Mouse (Mus musculus): Measurements from ENCODE around the gene Snx25.

Gene Snx25

GRCm38 (mm10) chr8:46152064-46153031 lies at the start of gene Snx25:
Gene Snx25, minus strand, starts transcription at chr8:46152159.
- peak; percentile 97 for DNase-seq

- DNase-seq: no peak
Measured at GRCm38 (mm10) chr8:46197673-46198072, 45.7 kb upstream of the Snx25 start.

GRCm38 (mm10) chr8:46196877-46197276 lies 44.9 kb upstream of the Snx25 start:
- no peak for DNase-seq

GRCm38 (mm10) chr8:46193100-46193499 lies 41.1 kb upstream of the Snx25 start:
- DNase-seq: no peak

GRCm38 (mm10) chr8:46185361-46185760 lies 33.4 kb upstream of the Snx25 start:
- DNase-seq: peak; percentile 79

GRCm38 (mm10) chr8:46180136-46180535 lies 28.2 kb upstream of the Snx25 start:
- DNase-seq: no peak

GRCm38 (mm10) chr8:46173651-46174050 lies 21.7 kb upstream of the Snx25 start:
- no peak for DNase-seq

- DNase-seq: no peak
Measured at GRCm38 (mm10) chr8:46163870-46164190, 11.9 kb upstream of the Snx25 start.

- DNase-seq: peak; percentile 97
Measured at GRCm38 (mm10) chr8:46162953-46163869, 11.3 kb upstream of the Snx25 start.

- no peak for DNase-seq
Measured at GRCm38 (mm10) chr8:46153042-46153441, 1.1 kb upstream of the Snx25 start.

GRCm38 (mm10) chr8:46151202-46152062 lies 527 bp downstream of the Snx25 start, which contains the start of gene Cfap97:
Gene Cfap97, plus strand, starts transcription at chr8:46151771.
- peak; percentile 71 for DNase-seq

- peak; percentile 30 for DNase-seq
Measured at GRCm38 (mm10) chr8:46149782-46150181, 2.2 kb downstream of the Snx25 start.

GRCm38 (mm10) chr8:46149306-46149705 lies 2.7 kb downstream of the Snx25 start:
- DNase-seq: no peak

GRCm38 (mm10) chr8:46146173-46146572 lies 5.8 kb downstream of the Snx25 start:
- no peak for DNase-seq

- DNase-seq: no peak
Measured at GRCm38 (mm10) chr8:46143924-46144323, 8.0 kb downstream of the Snx25 start.

- no peak for DNase-seq
Measured at GRCm38 (mm10) chr8:46143470-46143869, 8.5 kb downstream of the Snx25 start.

- no peak for DNase-seq
Measured at GRCm38 (mm10) chr8:46142498-46143081, 9.4 kb downstream of the Snx25 start.

- no peak for DNase-seq
Measured at GRCm38 (mm10) chr8:46141688-46142087, 10.3 kb downstream of the Snx25 start.

- DNase-seq: no peak
Measured at GRCm38 (mm10) chr8:46140376-46141120, 11.4 kb downstream of the Snx25 start.

- no peak for DNase-seq
Measured at GRCm38 (mm10) chr8:46137843-46138596, 13.9 kb downstream of the Snx25 start.

- no peak for DNase-seq
Measured at GRCm38 (mm10) chr8:46137336-46137735, 14.6 kb downstream of the Snx25 start.
